Mouse (Mus musculus): ENCODE data around the gene Selplg.

Gene Selplg

DNA sequence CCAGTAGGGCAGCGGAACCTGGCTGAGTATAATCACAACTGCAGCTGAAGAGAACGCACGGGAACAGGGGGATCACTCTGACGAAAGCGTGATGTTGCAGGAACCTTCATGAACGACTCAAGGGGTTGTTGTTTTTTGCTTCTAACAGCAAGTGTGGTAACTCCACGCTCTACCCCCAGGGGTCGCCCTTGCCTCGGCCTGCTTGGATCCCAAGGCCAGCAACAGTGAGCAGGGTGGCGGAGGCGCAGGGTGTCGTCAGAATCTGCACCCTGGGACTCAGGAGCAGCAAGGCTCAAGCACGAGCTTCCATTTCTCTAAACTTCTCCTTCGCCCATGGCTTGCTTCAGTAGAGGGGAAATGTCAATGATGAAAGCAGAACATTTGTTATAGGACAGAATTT is 22.1 kb upstream of the Selplg start:
- DNase-seq (ENCODE audit: low spot score), result peak; percentile 88

DNA sequence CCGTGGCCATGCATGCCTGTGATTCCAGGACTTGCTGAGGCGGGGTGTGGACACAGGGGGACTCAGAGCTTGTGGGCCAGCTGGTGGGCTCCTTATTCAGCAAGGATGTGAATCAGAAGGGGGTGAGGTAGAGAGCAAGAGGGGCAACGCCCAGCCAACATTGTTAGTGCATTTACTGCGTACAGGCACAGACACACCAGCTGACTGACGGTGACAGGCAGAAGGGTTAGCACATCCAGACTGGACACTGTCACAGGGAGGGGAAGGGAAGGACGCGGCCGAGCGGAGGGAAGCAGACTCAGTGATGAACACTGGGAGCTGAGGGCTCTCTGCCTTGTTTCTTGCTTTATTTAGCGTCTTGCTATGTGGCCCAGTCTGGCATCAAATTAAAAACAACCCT is 21.1 kb upstream of the Selplg start:
- no peak for DNase-seq (ENCODE audit: low spot score)

DNA sequence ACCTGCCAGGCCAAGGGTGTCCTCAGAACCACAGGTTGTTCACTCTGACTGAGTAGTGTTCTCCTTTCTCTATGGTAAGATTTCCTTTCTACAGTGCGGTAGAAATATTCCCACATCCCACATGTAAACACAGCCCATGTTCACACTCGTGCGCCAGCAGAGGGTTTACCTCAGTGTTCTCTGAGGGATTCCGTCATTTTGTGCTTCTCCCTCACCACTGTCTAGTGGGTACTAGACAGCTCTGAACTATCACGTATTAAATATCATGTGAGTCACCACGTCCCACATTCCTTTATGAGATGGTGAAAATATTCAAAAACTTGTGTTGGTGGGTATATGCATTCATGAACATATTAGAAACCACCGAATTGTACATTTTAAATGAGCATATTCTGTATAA is 20.0 kb upstream of the Selplg start:
- no peak for DNase-seq (ENCODE audit: low spot score)

DNA sequence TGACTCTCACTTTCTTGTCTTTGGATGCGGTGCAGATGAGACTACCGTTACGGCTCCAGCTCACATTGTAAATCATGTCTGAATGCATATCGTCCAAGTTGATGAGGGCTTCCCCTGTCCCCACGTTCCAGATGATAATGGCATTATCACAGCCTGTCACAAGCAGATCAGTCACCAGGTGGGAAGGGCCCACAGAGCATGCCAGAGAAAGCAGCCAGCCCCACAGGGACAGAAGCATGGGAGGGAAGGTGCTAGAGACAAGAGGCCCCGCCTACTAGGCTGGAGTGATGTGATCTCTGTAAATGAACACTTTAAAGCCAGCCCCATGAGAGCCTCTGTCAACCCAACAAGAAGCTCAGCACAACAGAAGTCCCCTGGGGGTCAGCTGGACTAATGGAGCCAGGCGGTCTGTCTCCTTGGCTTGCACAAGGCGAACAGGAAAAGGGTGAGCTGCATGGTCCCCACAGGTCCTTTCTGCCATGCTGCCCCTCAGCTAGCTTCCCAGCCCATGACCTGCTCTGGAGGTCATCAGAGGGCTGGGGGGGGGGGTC is 18.3 kb upstream of the Selplg start:
- no peak for DNase-seq (ENCODE audit: low spot score)

DNA sequence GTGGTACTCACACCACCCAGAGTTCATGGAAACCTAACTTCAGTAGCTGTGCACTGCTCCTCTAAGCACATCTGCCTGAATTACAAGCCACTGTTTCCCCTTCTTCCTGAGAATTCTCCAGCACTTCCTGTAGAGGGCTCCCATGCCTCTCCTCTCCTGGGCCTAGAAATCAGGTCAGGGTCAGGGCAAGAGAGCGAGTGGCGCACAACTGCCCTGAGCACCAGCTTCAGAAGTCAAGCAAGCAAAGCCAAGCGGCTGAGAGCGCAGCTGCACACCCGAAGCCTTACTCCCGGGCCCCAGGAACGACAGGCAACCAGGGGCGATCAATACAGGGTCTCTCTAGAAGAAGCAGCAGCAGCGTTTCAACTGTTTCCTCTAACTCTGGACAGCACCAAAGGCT is 15.2 kb upstream of the Selplg start:
- DNase-seq (ENCODE audit: low spot score), result no peak

DNA sequence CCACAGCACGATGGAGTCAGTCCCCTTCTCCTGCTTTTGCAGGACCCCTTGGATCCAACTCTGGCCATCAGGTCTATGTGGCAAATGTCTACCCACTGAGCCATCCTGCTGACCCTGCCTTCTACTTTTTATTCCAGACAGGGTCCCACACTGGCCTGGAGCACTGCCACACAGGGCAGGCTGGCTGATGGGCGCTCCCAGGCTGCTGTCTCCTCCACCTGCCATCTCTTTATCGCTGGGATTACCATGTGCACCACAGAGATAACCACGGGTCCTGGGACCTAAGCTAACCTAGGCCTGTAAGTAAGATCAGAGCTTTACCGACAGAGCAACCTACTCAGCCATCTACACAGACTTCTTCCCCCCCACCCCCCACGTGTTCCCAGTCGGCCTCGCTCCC is 14.2 kb upstream of the Selplg start:
- DNase-seq (ENCODE audit: low spot score), result no peak

DNA sequence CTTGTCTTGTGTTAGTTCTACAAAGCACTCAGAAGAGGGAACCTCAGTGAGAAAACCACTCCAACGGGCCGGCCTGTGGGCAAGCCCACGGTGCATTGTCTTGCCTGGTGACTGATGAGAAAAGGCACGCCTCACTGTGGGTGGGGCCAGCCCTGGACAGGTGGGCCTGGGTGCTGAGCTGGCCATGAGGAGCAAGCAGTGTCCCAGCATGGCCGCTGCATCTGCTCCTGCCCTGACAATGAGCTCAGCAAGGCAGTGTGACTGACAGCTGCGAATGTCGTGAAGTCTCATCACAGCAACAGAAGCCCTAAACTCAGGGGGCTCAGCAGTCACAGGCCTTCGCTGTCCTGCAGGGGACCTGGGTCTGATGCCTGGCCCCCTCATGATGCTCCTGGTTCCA is 13.2 kb upstream of the Selplg start:
- no peak for DNase-seq (ENCODE audit: low spot score)

DNA sequence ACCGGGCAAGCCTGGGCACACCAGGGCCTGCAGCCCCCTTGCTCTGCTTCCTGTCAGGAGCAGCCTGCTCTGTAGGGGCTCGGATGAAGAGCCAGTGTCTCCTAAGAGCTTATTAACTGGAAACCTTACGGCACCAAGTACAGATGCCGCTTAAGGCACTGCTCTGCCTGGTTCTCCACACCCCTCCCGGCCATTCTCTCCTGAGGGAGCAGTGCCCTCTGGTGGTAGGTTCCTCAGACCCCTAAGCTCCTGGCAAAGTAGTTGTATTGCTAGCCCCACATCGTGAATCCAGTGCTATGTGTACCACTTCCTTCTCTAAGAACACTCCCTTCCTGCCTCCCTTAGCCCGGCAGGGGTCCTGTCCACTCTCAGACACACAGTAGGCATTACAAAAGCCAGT is 12.3 kb upstream of the Selplg start:
- DNase-seq (ENCODE audit: low spot score), result peak; percentile 72

DNA sequence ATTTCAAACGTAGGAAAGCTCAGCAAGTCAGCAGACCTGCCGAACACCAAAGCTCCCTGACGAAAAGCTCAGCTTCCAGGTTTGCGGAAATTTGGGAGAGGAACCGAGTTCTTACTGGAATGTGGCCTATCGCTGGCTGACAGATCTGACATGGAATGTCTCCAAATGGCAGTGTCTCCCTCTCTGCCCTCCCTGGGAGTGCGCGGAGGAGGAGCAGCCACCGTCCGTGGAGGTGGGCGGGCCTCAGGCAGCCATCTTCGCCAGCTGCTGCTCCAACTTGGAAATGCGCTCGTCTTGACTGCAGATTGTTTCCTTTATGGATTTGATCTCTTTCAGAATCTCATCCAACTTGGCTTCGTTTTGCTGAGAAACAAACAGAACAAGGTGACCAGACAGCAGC is 11.7 kb upstream of the Selplg start:
- DNase-seq (ENCODE audit: low spot score), result no peak

DNA sequence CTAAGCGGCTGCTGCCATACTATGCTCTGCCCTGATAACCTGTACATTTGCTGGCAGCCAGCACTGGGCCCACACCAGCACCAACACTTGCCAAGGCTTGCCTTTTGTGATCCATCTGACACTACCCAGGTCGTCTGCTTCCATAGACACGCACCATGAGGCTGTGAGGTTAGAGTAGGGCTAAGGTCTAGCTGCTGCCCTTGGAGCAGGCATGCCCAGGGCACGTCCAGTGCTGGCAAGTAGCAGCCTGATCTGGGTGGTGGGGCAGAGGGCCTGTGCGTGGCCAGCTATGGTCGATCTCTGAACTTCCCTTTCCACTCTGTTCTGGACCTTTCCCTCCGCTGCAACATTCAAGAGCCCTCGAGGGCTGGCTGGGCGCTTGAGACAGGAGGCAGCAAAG is 10.5 kb upstream of the Selplg start:
- no peak for DNase-seq (ENCODE audit: low spot score)

DNA sequence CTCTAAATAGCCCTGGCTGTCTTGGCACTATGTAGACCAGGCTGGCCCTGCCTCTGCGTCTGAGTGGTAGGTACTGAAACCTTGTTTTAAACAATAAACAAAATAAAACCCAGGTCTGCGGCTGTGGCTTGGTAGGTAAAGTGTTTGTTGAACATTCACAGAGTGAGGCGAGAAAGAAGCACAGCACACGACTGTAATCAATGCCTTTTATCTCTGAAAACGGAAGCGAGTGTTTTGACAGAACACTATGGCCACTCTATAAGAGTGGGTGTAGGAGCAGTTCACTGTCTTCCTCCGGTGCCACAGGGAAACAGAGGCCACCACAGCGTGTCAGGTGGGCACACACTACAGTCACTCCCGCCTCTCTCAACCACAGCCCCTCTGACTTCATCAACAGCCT is 9.8 kb upstream of the Selplg start:
- no peak for DNase-seq (ENCODE audit: low spot score)

DNA sequence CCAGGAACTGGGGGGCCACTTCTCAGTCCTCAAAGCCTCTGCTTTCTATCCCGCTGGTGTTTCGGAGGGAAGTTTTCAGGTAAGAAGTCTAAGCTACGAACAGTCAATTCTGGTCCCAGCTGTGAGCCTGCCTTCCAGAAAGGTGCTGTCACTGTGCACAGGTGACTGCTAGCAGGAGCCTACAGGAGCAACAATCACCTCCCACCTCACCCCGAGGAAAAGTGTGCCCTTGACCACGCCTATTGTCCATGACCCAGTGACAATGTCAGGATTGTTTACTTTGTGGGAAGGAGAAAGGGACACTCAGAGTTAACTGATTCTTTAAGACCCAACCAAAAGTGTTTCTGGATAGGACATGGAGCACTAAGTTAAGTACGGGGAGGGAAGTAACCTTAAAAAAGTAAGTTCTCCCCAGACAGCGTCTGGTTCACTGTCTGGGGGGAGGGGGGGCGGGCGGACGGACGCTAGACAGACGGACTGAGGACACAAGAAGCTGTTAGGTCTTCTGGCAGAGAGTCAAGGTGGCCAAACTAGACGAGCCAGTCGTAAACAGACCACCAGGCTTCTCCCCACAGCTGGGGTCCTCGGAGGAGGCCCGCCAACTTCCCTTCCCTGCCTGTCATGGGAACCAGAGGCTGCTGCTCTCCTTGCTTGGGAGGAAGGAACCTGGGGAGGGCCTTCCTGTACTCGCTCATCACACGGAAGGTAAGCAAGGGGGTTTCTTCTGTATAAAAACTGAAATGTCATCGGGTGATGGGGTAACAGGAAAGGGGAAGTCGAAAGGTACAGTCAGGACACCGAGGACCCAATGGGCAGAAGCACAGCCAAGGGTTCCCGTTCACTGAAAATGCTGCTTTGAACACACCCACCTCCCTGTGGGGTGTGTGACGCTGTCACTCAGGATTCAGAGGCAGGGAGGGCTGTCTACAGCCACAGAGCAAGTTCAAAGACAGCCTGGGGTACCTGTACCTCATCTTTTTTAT is 9.1 kb upstream of the Selplg start:
- DNase-seq (ENCODE audit: low spot score), result no peak

DNA sequence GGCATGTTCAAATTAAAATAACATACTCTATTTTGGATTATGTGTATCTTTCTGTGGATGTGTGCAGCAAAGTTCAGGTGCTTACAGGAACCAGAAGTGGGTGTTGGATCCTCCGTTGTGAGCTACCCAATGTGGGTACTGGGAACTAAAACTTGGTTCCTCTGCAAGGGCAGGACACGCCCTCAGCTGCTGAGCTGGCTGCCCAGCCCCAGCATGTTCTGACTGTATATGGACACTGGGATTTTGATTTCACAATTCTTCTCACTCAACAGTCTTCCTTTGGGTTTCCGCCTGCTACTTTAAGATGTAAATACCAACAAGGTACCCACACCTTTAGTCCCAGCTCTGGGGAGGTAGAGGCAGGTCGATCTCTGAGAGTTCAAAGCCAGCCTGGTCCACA is 8.0 kb upstream of the Selplg start:
- no peak for DNase-seq (ENCODE audit: low spot score)

DNA sequence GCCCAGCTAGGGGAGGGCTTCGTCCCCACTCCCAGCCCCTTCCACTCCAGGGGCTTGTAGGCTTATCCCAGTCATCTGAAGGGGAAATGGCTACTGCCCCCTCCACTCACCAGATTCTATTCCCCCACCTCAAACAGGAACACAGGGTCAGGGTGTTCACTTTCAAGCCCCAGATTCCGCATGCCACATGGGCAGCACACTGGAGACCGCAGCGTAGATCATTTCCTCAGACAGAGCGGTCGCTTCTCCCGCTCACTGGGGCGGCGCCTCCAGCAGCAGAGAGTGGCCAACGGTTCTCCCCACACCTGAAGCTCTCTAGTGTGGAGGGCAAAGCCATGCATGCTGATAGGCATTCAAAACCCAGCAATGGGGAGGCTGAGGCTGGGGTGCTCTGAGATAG is 4.5 kb upstream of the Selplg start:
- DNase-seq (ENCODE audit: low spot score), result no peak

DNA sequence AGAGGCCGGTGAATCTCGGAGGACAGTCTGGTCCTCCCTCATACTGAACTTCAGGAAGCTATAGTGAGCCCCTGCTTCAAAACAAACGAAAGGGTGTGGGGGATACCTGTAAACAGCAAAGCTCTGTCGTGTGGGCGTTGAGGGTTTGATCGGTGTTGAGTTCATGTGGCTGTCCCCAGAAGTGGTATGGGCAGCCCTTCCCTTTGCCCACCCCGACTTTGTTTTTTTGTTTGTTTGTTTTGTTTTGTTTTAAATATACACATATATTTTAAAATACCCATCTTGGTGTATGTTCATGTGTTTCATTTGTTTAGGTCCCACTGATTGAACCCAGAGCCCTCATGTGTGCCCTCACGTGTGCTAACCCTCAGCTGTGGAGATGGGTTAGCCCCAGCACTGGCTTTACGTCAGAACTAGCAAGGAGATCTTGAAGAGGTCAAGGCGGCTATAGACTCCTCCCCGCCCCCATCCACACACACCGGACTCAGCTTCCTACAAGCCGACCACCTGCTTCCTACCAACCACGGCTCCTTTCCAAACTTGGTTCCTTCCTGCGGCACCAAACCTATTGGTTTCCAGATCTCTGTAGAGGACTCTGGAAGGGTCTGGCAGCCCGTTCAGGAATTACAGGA is 988 bp upstream of the Selplg start:
- DNase-seq (ENCODE audit: low spot score), result no peak

DNA sequence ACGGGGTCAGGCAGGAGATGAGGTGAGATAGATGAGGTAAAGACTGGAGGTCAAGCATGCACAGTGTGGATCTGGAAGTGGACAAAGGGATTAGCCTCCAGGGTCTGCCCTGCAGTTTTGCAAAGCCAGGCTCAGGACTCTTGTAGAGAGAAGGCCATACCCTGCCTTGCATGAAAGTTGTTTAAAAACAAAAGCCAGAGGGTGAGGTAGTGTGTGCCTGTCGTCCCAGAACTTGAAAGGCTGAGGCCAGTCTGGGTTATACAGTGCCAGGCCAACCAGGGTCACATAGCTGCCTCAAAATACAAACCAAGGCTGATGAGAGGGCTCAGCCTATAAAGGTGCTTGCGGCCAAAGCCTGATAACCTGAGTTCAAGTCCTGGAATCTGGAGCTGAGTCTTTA is 703 bp downstream of the Selplg start:
- no peak for DNase-seq (ENCODE audit: low spot score)

DNA sequence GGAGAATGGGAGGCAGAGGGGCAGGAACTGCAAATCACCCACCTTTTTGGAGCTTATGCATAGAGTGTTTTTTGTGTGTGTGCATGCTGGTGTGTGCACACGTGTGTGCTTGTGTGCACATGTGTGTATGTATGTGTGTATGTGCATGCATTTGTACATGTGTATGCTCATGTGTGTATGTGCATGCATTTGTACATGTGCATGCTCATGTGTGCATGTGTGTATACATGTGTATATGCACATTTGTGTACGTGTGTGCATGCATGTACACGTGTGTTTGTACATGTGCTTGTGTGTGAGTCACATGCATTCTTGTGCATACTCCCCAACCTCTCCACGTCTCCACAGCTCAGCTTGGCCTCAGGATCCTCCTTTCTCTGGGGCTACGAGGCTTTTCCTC is 1.6 kb downstream of the Selplg start:
- no peak for DNase-seq (ENCODE audit: low spot score)

DNA sequence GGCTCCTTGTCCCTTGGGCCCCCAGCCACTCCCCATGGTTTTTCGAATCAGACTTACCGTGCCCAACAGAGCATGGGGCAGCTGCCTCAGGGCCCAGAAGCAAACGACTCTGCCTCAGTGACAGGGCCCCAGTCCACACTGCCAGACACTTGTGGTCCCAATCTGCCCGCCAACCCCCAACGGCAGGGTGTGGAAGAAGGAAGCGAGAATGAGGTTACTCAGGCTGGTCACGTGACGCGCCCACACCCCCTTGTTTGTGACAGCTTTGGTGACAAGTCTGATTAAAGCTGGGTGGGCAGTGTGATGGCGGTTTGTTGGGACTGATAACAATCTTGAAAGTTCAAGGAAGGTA is 2.2 kb downstream of the Selplg start:
- DNase-seq (ENCODE audit: low spot score), result no peak

DNA sequence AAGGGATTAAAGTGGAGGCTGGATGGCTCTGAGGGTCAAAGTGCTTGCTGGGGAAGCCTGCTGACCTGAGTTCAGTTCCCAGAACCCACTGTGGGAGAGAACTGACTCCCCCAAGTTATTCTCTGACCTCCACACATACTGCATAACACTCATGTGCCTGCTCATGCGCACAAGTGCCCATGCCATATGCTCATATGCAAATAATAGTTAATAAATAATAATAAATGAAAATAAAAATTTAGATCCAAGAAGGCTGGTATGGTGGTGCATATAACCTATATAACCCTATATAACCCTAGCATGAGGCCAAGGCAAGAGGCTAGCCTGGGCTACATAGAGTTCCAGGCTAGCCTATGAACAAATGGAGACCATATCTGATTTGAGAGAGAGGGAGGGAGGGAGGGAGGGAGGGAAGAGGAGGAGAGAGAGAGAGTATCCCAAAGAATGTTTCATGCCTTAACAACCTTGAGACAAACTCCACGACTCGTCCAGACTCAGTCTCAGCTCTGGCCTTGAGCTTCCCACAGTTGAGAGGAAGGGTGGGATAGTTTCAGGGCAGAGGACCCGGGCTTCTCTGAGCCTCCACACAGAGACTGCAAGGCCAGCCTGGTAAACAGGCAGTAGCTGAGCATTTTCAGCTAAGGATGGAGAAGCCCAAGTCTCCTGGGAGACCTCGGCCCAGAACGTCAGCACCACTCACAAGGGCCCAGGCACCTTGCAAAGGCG is 2.7 kb downstream of the Selplg start:
- DNase-seq (ENCODE audit: low spot score), result no peak

DNA sequence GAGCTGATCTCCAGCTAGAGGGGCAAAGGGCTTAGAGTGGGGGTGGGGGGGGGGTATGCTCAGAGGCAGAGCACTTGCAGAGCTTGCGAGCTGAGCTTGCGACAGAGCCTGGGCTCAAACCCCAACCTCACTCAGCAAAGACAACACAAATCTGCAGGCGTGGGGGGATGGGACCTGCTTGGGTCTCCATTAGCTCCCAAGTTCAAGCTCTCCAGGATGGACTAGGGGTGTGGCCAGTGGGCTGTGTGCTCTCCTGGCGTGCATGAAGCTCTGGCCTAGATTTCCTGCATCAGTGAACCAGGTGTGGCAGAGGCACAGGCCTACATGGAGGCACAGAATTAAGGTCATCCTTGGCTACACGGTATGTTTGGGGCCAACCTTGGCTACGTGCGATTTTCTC is 4.0 kb downstream of the Selplg start:
- DNase-seq (ENCODE audit: low spot score), result no peak

DNA sequence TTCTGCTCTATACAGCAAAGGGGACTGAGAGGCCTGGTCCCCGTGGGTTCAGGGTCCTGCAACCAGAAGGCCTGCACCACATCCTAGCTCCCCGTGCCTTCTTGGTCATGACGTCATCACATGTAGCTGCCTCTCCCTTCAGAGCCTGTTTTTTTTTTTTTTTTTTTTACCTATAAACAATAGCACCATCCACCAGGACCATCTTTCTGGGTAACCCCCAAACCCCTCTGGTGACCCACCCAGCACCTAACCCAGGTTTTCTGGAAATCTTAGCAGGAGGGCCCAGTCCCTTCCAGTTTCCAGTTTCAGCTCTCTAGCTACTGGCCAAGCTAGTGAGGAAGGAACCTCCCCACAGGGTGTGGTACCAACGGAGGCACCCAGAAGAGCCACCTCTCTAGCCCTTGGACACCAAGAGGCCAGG is 4.4 kb downstream of the Selplg start:
- DNase-seq (ENCODE audit: low spot score), result no peak

DNA sequence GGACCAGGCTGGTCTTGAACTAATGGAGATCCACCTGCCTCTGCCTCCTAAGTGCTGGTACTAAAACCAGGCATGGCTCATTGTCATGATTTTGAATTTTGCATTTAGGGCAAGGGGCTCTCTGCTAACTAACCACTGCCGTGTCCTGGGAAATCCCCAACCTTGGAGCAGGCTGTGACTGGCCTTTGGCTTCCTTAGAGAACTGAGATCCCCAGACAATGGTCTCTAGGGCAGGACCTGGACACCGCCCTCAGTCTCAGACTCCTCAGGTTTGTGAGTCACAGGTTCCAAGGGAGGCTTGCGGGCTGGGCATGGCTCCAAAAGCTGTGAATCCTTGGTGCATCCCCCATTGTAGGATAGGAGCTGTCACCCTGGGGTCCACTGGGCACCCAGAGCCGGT is 5.8 kb downstream of the Selplg start:
- DNase-seq (ENCODE audit: low spot score), result no peak

DNA sequence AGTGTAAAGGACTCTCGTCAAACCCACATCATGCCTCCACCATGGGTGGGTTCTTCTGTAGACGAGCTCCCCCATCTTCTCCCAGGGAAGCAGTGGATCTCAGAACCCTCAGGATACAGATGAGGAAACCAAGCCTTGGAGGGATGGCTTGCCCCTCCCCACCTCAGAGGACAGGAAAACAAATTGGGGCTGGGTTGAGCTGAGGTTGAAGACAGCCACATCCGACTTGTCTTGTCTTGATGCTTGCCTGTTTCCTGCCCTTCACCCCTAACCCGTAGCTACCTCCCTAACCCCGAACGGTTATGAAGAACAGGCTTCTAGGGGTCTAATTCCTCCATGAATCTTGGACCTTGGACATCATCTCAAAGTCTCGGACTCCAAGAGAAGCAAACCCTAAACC is 6.9 kb downstream of the Selplg start:
- DNase-seq (ENCODE audit: low spot score), result no peak

Data from embryo, embryonic 10.5 days (tissue).